Mouse (Mus musculus): ENCODE measurements around the gene Xaf1. TPM values are rescaled to one million over a fixed set of nuclear protein-coding genes. Genes with fewer than 3 reads are reported as not detected.

The Xaf1 gene
- total RNA-seq (2021): 15.3 and 16.5 TPM in 2 replicates
- long read RNA-seq, experiment 1, partial matches to known transcripts: 1 of 8 reads
- long read RNA-seq, experiment 1, other reads (novel, unspliced or antisense): 4 of 8 reads
- long read RNA-seq, experiment 2, partial matches to known transcripts: 1 of 5 reads
- long read RNA-seq, experiment 2, other reads (novel, unspliced or antisense): 2 of 5 reads

DNA sequence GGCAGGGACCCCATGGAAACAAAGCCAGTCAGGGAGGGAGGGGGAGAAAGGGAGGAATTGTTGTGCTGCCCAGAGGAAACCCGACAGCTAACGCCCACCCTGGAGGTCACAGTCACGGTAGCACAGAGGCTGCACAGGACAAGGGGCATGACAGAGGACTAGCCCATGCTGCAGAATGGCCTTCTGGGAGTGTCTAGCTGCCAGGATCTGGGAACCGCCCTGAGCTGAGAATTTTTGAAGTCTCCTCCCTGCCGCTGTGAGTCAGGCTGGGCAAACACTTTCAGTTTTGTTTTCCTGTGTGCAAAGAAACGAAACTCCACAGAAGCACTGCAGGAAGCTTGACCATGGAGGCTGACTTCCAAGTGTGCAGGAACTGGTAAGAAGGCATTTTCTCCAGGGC is at the start of gene Xaf1:
Gene Xaf1 (plus strand): TSS at position 296 of the 400 bp plus-strand sequence.
- DNase-seq: peak; percentile 82

DNA sequence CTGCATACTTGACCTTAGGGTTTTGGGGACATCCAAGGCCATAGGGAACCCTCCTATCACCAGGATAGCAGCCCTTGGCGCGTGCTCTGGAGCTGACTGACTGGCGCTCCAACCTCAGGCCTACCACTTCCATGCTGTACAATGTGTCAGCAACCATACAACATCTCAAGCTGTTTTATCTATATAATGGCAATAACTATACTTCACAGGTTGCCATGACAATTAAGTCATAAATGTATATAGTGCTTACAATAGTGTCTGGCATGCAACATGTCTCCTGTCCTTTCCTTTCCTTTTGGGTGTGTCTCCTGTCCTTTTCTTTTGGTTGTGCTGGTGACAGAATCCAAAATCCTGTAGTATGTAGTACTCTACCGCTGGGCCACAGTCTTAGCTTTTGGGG is 45.8 kb upstream of the Xaf1 start:
- no peak for DNase-seq

DNA sequence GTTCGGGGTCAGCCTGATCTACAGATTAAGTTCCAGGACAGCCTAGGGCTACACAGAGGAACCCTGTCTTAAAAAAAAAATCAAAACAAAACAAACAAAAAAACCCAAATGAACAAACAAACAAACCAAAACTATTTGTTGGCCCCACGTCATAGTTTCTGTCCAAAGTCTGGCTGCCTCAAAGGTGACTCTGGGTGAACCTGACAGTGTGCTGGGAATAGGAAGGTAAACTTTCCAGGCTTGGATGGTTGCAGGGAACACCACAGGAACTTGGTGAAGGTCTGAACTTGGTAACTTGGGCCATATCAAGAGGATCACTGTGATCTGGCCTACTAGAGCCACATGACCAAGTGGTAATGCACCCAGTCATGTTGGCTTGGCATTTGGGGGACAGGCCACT is 45.0 kb upstream of the Xaf1 start:
- no peak for DNase-seq

DNA sequence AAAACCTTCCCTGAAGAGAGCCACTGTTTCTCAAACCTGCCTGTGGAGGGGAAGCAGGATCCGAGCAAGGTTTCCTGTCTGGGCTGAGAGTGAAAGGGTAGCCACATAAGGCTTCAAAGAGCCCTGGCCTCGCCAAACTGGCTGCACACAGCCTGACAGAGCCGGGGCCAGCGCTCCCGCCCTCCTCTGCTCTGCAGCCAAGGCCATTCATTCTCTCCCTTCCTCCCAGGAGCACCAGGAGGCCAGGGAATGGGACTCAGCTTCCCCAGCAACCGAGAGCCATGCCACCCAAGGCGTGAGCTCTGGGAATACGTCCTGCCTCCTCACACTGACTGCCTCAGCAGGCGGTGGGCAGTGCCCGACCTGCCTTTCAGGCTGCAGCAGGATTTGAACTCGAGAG is 35.9 kb upstream of the Xaf1 start:
- DNase-seq: peak; percentile 43

DNA sequence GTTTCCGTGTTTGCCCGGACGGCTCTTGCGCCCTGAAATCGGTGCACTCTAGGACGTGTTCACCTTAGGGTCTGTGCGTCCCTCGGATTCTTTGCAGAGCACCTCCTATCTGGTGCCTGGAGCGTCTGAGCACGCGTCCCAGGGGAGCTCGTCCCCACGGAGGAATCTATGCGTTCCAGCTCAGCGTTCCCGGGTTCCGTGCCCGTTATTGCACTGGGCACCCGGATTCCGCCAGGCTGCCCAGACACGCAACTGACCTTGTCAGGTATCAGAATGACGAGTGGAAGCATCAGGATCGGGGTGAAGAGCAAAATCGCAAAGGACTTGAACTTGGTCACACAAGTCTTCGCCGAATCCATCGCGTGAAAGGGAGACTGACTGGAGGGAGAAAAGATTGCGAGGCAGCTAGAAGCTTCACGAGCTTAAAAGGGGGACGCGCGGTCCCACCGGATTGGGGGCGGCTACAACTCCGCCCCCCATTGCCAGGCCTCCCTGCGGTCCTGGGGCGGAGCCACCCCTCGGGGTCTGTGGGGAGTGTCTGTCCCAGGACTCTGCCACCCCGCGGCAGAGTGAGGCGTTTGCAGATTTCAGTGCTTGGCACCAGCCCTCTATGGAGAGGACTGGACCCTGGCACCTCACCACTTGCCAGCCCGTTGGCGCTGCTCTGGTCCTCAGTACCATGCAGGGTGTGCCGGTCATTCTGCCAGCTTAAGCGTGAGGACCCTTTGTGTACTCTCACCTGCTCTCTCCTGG is 35.0 kb upstream of the Xaf1 start:
- peak; percentile 75 for DNase-seq

DNA sequence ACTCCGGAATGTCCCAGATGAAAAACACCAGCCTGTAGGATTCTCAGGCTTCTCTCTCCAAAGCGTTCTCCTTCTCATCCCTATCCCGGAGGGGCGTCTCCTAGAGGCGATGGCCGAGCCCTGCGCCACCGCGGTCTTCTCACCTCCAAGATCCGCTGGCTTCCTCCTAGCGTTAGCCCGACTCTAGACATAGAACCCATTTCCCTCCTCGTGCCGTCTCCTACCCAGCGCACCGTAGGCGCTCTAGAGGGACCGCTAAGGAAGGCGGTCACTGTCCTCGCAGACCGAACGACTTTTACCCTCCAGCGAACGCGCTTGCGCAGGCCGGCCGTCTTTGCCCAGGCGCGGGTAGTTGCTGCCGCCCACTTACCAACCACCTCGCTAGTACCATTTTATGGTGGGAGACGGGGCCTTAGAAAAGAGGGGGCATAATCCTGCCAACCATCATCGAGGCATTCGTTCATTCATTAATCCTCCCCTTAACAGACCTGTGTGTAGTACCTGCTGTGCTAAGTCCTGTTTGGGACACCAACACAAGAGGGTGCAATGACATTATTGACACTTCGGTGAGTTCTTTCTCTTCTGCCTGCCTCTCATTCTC is 34.4 kb upstream of the Xaf1 start, which contains the start of gene Slc13a5:
Gene Slc13a5 (minus strand): TSS at position 263 of the 601 bp plus-strand sequence.
- peak; percentile 21 for DNase-seq

DNA sequence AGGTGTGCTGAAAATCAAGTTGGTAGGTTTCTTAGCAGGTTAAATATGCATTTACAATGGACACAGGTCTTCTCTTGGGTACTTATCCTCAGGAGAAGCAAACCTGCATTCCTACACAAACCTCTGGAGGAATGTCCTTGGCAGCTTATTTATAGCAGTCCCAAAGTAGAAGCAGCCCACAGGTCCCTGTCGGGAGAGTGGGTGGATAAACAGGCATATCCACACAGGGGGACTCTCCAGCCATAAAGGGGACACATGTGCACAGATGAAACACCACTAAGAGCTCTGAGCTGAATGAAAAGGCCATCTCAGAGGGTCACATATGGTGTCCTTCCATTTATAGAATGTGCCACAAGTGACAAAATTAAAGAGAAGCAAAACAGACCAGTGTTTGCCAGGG is 29.7 kb upstream of the Xaf1 start:
- no peak for DNase-seq

DNA sequence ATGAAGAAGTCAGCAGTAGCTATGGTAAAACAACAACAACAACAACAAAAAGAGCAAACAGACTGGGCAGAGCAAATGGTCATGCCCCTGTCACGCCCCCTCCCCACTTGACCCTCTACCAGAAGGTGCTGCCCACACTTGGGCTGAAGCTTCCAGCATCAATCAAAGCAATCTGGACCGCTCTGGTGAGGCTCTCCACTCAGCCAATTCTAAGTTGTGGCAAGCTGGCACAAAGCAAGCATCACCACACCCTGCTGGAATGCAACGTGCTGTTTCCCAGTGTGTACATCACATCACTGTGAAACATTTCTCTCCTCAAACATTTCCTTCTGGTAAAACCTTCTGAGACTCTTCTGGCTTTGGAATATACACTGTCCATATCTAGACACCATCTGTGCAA is 28.1 kb upstream of the Xaf1 start:
- no peak for DNase-seq

DNA sequence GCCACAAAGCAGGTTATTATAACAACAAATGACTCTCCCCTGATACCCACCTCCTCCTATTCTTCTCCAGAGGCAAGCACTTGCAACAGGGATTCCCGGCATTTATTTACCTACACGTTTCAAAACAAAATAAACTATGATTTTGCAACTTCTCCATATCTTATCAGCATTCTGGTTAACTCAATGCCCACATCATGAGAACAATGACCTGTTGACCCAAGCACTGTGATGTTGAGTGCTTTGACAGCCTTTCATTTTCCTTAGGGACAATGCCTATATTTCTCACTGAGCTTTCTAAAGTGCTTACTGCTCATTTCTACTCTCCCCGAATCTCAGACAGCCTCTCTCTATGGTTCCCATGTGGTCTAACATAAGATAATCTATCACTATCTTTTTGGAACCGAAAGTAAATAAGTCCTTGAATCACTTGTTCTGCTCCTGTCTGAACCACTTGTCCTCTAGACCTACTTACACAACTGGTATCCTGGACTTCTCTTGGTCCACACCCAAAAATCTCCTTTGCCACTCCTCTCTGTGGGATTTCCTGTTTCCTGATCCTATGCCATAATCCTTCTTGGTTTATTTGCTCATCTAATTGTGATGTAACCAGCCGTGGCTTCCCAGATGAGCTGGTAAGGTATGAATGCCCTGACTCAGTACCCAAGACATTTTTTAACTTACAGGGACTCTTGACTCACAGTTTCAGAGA is 20.1 kb upstream of the Xaf1 start:
- no peak for DNase-seq

DNA sequence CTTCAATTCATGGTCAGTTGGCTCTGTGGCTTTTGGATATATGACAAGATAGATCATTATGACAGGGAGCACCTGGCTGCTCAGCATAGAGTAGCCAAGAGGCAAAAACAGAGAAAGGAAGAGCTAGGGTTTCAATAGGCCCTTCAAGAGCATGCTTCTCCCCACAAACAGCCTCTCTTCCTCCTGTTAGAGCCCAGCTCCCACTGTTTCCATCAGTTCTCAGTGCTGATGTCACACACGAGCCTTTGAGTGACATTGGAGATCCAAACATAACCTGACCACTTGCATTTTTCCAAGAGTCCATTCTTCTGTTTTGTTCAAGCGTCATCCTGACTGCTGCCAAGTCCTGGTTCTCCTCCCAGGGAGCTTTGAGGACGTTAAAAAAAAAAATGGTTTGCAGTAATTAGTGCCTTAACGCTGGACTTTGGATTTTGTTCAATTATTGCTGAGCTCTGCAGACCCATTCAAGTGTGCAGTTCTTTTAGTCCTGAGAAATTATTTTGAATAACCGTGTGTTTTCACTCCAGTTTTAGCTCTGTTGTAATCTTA is 19.5 kb upstream of the Xaf1 start:
- no peak for DNase-seq

DNA sequence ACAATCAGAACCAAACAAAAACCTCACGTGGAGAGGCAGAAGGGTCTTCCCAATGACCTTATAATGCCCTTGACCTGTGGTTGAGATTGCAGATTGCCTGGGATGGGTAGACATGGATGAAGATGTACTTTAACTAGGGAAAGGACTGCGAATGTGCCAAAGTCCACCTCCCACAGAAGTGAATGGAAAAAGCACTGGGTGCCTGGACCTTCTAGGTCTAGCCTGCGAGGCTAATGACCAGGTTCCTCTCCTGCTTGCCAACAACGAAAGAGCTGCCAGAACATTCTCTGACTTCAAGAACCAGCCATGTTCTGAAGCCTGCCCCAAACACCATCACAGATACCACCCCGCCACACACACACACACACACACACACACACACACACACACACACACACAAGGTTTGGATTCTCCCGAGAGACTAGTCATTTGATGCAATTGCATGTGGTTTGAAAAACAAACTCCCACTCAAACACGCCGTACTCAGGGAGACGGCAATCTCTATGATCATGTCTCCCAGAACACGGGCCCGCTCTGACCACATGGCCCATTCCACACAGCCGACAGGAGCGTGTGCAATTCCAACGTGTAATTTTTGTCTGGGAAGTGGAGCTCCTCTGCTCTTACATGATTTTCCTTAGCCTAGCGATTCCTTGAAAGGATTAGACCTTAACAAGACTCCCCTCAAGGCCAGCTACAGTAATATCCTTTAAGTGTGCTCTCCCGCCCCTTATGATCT is 17.8 kb upstream of the Xaf1 start:
- no peak for DNase-seq

DNA sequence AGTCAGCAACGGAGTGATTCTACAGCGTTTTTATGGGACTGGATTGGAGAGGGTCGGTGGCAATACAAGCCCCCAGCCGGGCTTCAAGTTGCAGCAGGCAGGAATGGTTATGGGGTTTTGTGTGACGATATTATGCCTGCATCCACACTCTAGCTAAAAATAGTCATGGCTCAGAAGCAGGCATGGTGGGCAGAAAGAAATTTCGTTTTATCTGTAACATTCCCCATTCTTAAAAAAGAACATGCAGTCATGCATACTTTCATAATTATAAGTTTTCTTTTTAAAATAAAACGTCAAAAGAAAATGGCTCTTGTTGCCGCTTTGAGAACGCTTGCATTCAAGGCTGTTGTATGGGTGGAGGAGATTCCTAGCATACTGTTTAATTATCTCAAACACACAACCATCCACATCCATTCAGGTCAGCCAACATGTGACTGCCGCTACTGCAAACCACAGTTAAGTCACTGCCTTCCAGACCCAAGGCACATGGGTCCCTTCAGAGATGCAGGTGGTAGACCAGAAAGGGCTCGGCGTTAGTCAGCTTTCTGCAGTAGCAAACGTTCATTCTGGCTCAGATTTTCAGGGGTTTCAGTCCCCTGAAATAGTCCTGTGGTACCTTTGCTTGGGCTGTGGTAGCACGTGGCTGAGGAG is 16.8 kb upstream of the Xaf1 start:
- DNase-seq: no peak

DNA sequence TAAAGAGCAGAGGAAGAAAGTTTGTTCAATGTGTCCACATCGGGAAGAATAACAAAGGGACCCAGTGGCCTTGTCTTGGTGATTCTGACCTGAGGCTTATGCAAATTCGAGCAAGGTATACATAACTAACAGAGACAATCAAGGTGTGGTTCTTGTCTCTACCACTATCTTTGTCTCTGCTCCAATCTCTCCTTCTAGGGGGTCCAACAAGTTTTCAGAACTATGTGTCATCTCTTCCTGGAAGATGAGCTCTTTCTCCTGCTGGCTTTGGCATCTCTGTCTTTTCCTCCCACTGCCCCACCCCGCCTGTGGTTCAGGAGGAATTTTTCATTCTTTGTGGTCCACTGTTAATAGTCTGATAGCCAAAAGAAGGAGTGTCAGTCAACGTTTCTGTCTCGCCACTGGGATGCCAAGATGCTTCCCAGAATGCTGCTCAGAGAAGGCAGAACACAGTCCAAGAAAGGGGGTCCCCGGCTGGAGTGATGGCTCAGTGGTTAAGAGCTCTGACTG is 15.4 kb upstream of the Xaf1 start:
- DNase-seq: no peak

DNA sequence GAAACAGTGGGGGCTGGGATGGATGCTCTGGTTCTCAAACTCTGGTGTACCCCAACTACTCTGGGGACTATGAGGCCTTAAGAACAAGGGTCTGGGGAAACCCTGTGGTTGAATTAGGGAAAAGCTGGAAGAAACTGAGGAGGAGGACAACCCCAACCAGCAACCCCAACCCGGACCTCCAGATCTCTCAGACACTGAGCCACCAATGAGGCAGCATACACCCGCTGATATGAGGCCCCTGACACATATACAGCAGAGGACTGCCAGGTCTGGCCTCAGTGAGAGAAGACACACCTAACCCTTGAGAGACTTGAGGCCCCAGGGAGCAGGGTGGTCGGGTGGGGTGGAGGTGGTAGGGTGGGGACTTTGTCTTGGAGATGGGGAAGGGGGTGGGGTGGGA is 14.8 kb upstream of the Xaf1 start:
- DNase-seq: no peak

DNA sequence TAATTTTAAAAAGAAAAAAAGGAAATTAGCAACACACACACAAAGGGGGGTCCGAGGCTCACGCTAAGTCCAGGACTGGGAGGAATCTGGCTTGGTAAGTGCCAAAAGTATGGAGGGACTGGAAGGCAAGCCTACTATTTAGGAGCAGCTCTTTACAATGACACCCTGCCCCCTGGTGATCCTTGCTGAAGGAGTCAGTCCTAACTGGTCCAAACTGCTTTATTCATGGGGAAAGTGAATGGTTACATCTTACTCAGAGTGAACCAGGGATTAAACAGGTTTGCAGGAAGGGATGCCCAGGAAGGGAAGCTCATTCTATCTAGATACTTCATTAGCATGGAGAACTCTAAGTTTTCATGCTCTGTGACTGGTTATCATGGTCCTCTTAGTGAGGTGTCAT is 14.3 kb upstream of the Xaf1 start:
- no peak for DNase-seq

DNA sequence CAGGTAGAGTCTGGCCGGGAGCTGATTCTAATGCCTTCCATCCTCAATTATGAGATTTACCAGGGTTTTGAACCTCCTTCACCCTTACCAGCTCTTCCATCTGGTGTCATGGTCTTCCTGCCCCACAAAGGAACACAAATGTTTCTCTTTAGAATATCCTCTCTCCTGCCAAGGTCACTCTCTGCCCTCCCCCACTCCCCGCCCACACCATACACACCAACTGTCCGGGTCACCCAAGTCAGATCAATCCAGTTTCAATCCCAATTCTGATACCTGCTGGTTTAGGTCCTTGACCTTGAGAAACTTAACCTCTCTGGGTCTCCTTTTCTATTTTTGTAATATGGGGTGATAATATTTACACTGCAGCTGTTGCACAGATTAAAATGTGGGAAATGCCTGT is 13.9 kb upstream of the Xaf1 start:
- no peak for DNase-seq

DNA sequence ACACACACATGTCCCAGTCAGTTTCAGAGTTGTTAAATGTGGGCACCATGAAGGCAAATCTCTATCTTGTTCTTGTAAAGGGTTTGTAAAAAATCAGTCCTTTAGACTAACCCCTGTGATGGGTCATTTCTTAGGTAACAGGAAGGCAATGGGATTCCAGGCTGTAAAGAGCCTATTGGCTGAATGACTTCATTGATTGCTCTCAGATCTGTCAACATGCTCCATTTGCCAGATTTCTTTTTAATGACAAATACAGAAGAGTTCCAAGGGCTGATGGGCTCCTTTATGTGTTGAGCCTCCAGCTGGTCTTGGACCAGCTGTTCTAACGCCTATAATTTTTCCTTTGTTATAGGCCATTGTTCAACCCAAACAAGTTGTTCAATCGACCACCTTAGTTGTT is 8.3 kb upstream of the Xaf1 start:
- no peak for DNase-seq

DNA sequence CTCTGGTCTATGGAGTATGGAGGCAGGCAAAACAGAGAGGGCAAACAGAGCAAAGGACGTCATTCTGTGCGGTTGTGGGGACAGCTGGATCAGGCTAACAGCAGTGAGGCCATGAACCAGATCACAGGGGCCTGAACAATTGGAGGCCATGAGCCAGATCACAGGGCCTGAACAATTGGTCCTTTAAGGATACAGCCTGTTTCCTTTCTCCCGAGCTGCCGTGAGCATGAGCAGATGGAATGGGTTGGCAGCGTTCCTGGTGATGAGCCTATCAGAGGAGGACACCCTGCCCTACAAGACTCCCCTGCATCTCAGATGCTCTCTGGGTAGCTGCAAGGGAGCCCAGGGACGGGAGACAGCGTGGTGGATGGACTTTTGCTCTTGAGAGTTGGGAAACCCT is 801 bp downstream of the Xaf1 start:
- DNase-seq: peak; percentile 54

DNA sequence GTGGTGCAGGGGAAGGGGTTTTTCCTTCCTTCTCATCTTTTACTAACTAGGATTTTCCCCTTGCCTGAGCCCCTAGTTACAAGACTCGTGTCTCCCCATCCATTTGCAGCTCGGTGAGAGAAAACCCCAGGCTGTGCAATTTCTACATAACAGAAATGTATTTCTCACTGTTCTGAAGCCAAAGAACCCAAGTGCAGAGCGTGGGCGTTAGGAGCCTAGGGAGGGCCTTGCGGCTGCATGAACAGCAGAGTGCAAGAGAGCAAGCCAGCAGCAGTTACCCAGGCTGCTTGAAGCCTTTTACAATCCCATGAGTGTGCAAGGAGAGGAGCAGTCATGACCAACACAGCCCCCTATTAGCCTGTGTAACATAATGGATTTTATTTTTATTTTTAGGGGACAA is 6.0 kb downstream of the Xaf1 start:
- DNase-seq: no peak

DNA sequence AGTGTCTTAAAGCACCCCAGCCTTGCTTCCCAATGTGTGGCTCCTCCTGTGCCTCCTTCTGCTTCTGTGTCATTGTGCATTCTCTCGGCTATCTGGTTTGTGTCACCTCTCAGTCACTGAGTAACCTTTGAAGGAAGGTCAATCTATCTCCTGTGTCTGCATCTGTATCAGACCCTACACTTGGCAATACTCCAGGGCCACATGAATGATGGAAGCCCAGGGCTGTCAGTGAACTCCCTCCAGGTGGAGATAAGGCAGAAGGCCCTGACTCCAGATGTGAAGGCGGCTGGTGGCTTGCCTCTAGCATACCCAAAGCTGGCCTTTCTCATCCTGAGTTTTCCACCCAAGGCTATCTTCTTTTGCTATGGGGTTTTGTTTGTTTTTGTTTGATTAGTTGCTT is 7.6 kb downstream of the Xaf1 start:
- peak; percentile 25 for DNase-seq

DNA sequence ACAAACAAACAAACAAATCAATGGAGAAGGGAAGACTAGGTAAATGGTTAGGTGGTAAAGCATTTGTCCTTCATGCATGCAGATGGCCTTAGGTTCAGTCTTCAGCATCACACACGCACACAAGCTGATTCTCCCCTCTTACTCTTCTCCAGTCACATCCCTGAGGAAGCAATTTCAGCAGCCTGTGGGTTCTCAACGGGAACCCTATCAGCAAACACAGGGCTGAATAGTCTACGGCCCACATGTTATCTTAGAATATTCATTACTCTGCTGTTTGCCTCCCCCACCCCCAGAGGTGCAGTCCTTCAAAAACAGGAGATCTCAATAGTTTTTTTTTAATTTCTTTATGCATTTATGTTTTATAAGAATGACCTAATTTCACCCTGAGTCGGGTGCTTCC is 9.1 kb downstream of the Xaf1 start:
- DNase-seq: no peak
